In the genomic region with DNA sequence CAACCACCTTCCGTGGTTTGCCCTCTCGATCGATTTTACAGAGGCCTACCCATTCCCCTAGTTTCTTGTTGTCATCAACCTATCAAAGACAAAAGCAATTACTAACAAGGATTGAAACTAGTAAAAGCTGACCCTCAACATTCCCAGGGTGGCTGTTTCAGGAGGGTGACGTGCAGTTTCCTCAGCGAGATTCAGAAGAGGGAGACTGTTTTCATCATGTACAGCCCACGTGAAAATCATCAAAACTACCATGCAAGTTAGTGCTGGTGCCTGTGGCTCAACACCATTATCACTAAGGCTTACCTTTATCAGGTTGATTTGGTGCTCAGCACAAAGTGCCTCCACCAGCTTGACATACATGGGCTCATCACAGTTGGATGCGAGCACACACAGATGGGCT, we compare ENCODE assay signal across 7 mouse cellular contexts. TPM values are rescaled to one million over a fixed set of nuclear protein-coding genes. Genes with fewer than 3 reads are reported as not detected.
DNase-seq lines count a peak whose midpoint lies in the region; ATAC-seq and TF ChIP-seq lines count a peak whose summit lies in the region.
"Not testable (repeated sequence)": the region's sequence is repeated elsewhere in the genome, so short reads cannot be mapped to it uniquely, and the experiment has no call there.

No protein-coding gene starts in this region.

- H3K9me3 ChIP-seq in heart, embryonic 11.5 days (replicated peaks; ENCODE audit: control insufficient read depth, low read length); hindbrain, embryonic 16.5 days (ENCODE audit: control insufficient read depth, low read length); limb, embryonic 12.5 days; lung, embryonic 16.5 days (ENCODE audit: control insufficient read depth, low read length); neural tube, embryonic 11.5 days (ENCODE audit: control insufficient read depth, low read length): not testable (repeated sequence)

- H3K27me3 ChIP-seq in heart, embryonic 11.5 days (ENCODE audit: control insufficient read depth, insufficient read depth, low read length); hindbrain, embryonic 16.5 days (replicated peaks; ENCODE audit: control insufficient read depth, insufficient read depth, low read length); limb, embryonic 12.5 days; lung, embryonic 16.5 days (ENCODE audit: control insufficient read depth, insufficient read depth, low read depth, low read length); neural tube, embryonic 11.5 days (ENCODE audit: control insufficient read depth, insufficient read depth, low read length): not testable (repeated sequence)

- peak; percentile 18 for DNase-seq in MN1 (ENCODE audit: low spot score)
- DNase-seq in neural tube, embryonic 11.5 days (ENCODE audit: low spot score), result not testable (repeated sequence)

- 42% methylated on average over 7 of the region's 7 CpGs for WGBS in heart, embryonic 11.5 days (ENCODE audit: insufficient replicate concordance)
- WGBS in hindbrain, embryonic 16.5 days, result 47% methylated on average over 7 of the region's 7 CpGs
- 40% methylated on average over 7 of the region's 7 CpGs for WGBS in limb, embryonic 12.5 days
- WGBS in lung, embryonic 16.5 days, result 45% methylated on average over 7 of the region's 7 CpGs
- 40% methylated on average over 7 of the region's 7 CpGs for WGBS in neural tube, embryonic 11.5 days

- H3K4me1 ChIP-seq in embryonic fibroblast, embryonic 13.5 days (ENCODE audit: control insufficient read depth, insufficient read depth, low read length); heart, embryonic 11.5 days (ENCODE audit: control insufficient read depth, insufficient read depth, low read length); neural tube, embryonic 11.5 days (ENCODE audit: control insufficient read depth, insufficient read depth, low read length): not testable (repeated sequence)
- peaks cover 26% of the 10 kb centered on the region for H3K4me1 ChIP-seq in hindbrain, embryonic 16.5 days (ENCODE audit: control insufficient read depth, insufficient read depth, low read depth, low read length)
- peaks cover 26% of the 10 kb centered on the region for H3K4me1 ChIP-seq in limb, embryonic 12.5 days (replicated peaks)
- peaks cover 21% of the 10 kb centered on the region for H3K4me1 ChIP-seq in lung, embryonic 16.5 days (replicated peaks; ENCODE audit: control insufficient read depth, insufficient read depth, low read length)

- not testable (repeated sequence) for TF ChIP-seq CTCF in embryonic fibroblast, embryonic 13.5 days (IDR thresholded peaks at IDR 0.05; ENCODE audit: borderline replicate concordance, insufficient read depth, low read length)

- peak overlapping the region; percentile 85 for H3K9ac ChIP-seq in heart, embryonic 11.5 days (ENCODE audit: low read depth, low read length)
- not testable (repeated sequence) for H3K9ac ChIP-seq in hindbrain, embryonic 16.5 days (ENCODE audit: low read depth, low read length)
- peak overlapping the region; percentile 89 for H3K9ac ChIP-seq in limb, embryonic 12.5 days (replicated peaks)
- H3K9ac ChIP-seq in lung, embryonic 16.5 days (ENCODE audit: low read length), result peak overlapping the region; percentile 87
- peak overlapping the region; percentile 73 for H3K9ac ChIP-seq in neural tube, embryonic 11.5 days (ENCODE audit: low read length)

- H3K4me3 ChIP-seq in embryonic fibroblast, embryonic 13.5 days (ENCODE audit: insufficient read depth, low read length), result peak overlapping the region; percentile 92
- peak overlapping the region; percentile 93 for H3K4me3 ChIP-seq in heart, embryonic 11.5 days (ENCODE audit: low read depth, low read length)
- peak overlapping the region; percentile 87 for H3K4me3 ChIP-seq in hindbrain, embryonic 16.5 days (ENCODE audit: low read length)
- H3K4me3 ChIP-seq in limb, embryonic 12.5 days (replicated peaks), result peak overlapping the region; percentile 76
- H3K4me3 ChIP-seq in lung, embryonic 16.5 days (ENCODE audit: low read length), result peak overlapping the region; percentile 75
- peak overlapping the region; percentile 68 for H3K4me3 ChIP-seq in neural tube, embryonic 11.5 days (ENCODE audit: low read depth, low read length)

- H3K36me3 ChIP-seq in heart, embryonic 11.5 days (ENCODE audit: control insufficient read depth, insufficient read depth, low read length); neural tube, embryonic 11.5 days (ENCODE audit: control insufficient read depth, insufficient read depth, low read length): not testable (repeated sequence)
- peaks cover 15% of the 10 kb centered on the region for H3K36me3 ChIP-seq in hindbrain, embryonic 16.5 days (ENCODE audit: control insufficient read depth, insufficient read depth, low read length)
- H3K36me3 ChIP-seq in limb, embryonic 12.5 days, result peaks cover 43% of the 10 kb centered on the region
- H3K36me3 ChIP-seq in lung, embryonic 16.5 days (ENCODE audit: control insufficient read depth, insufficient read depth, low read length), result peaks cover 32% of the 10 kb centered on the region

- 0 out of 2 replicates have a peak overlapping the region, but pooled peaks have one; percentile 20 for H3K27ac ChIP-seq in embryonic fibroblast, embryonic 13.5 days (ENCODE audit: insufficient read depth, low read length)
- not testable (repeated sequence) for H3K27ac ChIP-seq in heart, embryonic 11.5 days (ENCODE audit: low read depth, low read length); hindbrain, embryonic 16.5 days (ENCODE audit: low read depth, low read length); limb, embryonic 12.5 days; lung, embryonic 16.5 days (ENCODE audit: low read length); neural tube, embryonic 11.5 days (ENCODE audit: low read depth, low read length)

- not testable (repeated sequence) for ATAC-seq in heart, embryonic 11.5 days (replicated peaks; ENCODE audit: insufficient number of reproducible peaks, low FRiP score, low TSS enrichment); hindbrain, embryonic 16.5 days; limb, embryonic 12.5 days (ENCODE audit: insufficient number of reproducible peaks, insufficient read depth, low FRiP score, low TSS enrichment, low read depth); lung, embryonic 16.5 days (ENCODE audit: low read depth); neural tube, embryonic 11.5 days (ENCODE audit: insufficient read depth, low FRiP score, low TSS enrichment)

- peak overlapping the region; percentile 86 for H3K4me2 ChIP-seq in heart, embryonic 11.5 days
- H3K4me2 ChIP-seq in hindbrain, embryonic 16.5 days (ENCODE audit: low read length), result peak overlapping the region; percentile 96
- H3K4me2 ChIP-seq in limb, embryonic 12.5 days, result peak overlapping the region; percentile 96
- peak overlapping the region; percentile 55 for H3K4me2 ChIP-seq in lung, embryonic 16.5 days (ENCODE audit: low read depth, low read length)
- H3K4me2 ChIP-seq in neural tube, embryonic 11.5 days (ENCODE audit: low read depth), result peak overlapping the region; percentile 92

- TF ChIP-seq POLR2A in embryonic fibroblast, embryonic 13.5 days (IDR thresholded peaks at IDR 0.05; ENCODE audit: low read depth, low read length), result not testable (repeated sequence)

RNA-seq across cellular contexts. Expression of a gene that starts 1.5 kb away (rescaled TPM):
- polyA plus RNA-seq in embryonic fibroblast, embryonic 13.5 days (2011; ENCODE audit: insufficient read length, low read depth, missing spikeins), result 255 and 381 TPM in 2 replicates
- polyA plus RNA-seq in heart, embryonic 11.5 days (2014; fragmentation: Nextera tagmentation; extraction: Ambion mirVana), result 114 TPM in 2 replicates
- polyA plus RNA-seq in hindbrain, embryonic 16.5 days (2015; fragmentation: Nextera tagmentation; extraction: Ambion mirVana), result 82.7 and 89.6 TPM in 2 replicates
- polyA plus RNA-seq in limb, embryonic 12.5 days (2016; fragmentation: Nextera tagmentation; extraction: Ambion mirVana), result 152 and 159 TPM in 2 replicates
- polyA plus RNA-seq in lung, embryonic 16.5 days (2015; fragmentation: Nextera tagmentation; extraction: Ambion mirVana), result 165 and 173 TPM in 2 replicates
- 115 and 133 TPM in 2 replicates for polyA plus RNA-seq in neural tube, embryonic 11.5 days (2014; fragmentation: Nextera tagmentation; extraction: Ambion mirVana)

RNA-seq across cellular contexts. Expression of a gene that starts 11.2 kb away (rescaled TPM):
- polyA plus RNA-seq in embryonic fibroblast, embryonic 13.5 days (2011; ENCODE audit: insufficient read length, low read depth, missing spikeins), result 19.9 and 28.8 TPM in 2 replicates
- 8.1 and 9.3 TPM in 2 replicates for polyA plus RNA-seq in heart, embryonic 11.5 days (2014; fragmentation: Nextera tagmentation; extraction: Ambion mirVana)
- 18.9 and 20.2 TPM in 2 replicates for polyA plus RNA-seq in hindbrain, embryonic 16.5 days (2015; fragmentation: Nextera tagmentation; extraction: Ambion mirVana)
- polyA plus RNA-seq in limb, embryonic 12.5 days (2016; fragmentation: Nextera tagmentation; extraction: Ambion mirVana), result 13.4 and 15.2 TPM in 2 replicates
- 16.3 and 21.5 TPM in 2 replicates for polyA plus RNA-seq in lung, embryonic 16.5 days (2015; fragmentation: Nextera tagmentation; extraction: Ambion mirVana)
- polyA plus RNA-seq in neural tube, embryonic 11.5 days (2014; fragmentation: Nextera tagmentation; extraction: Ambion mirVana), result 15.8 and 16.0 TPM in 2 replicates
